Mouse (Mus musculus) cerebellum, adult 2 months (tissue): ENCODE data around the gene Pex11a.

ENCODE experiments used
- CTCF ChIP-seq: fragments of 200-500 bp; IDR thresholded peaks from 2 replicates; pipeline ENCODE4 v1.5.1; 2011; ENCODE audit warnings: low read depth, mild to moderate bottlenecking, control low read depth, low read length, moderate library complexity, borderline replicate concordance; ENCODE audit not compliant: insufficient read depth
- POLR2A ChIP-seq: fragments of 200-500 bp; IDR thresholded peaks from 2 replicates; pipeline ENCODE4 v1.6.1; 2011; ENCODE audit warnings: low read length, control low read depth, borderline replicate concordance; ENCODE audit not compliant: insufficient read depth

- no peak for TF ChIP-seq POLR2A
- no peak for TF ChIP-seq CTCF
These were observed 37.7 kb downstream of the Pex11a start for GRCm38 (mm10) chr7:79705210-79705609.
